Mouse (Mus musculus): ENCODE data around the gene Pcnp.
"Not testable (repeated sequence)": the region's sequence is repeated elsewhere in the genome, so short reads cannot be mapped to it uniquely, and the experiment has no call there.

DNA sequence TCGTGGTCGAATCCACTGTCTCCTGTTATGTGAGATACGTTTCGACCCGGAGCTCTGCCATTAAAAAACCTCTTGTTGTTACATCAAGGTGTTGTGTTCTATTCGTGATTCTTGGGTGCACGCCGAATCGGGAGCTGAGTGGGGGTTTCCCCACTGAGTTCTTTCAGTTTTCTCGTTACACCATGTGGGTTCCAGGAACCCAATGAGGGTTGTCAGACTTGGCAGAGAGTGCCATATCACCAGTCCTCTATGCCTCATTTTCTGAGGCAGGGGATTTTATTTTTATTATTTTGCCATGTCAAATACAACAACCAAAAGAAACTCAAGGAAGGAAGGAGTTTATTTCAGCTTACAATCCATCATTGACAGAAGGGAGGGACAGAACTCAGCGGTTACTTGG, 66.5 kb downstream of the Pcnp start:
- TF ChIP-seq CTCF (IDR thresholded peaks at IDR 0.05; ENCODE audit: low read depth); EP300 (optimal IDR thresholded peaks at IDR 0.05): not testable (repeated sequence)
